Mouse (Mus musculus) A20 (cell line): Measurements from ENCODE around the gene Sgcd.

Source experiments
- DNase-seq: peaks from one replicate; pipeline ENCODE4 v3.0.0-alpha.2; 2011; ENCODE audit warnings: low read depth, low spot score

The Sgcd gene

DNA sequence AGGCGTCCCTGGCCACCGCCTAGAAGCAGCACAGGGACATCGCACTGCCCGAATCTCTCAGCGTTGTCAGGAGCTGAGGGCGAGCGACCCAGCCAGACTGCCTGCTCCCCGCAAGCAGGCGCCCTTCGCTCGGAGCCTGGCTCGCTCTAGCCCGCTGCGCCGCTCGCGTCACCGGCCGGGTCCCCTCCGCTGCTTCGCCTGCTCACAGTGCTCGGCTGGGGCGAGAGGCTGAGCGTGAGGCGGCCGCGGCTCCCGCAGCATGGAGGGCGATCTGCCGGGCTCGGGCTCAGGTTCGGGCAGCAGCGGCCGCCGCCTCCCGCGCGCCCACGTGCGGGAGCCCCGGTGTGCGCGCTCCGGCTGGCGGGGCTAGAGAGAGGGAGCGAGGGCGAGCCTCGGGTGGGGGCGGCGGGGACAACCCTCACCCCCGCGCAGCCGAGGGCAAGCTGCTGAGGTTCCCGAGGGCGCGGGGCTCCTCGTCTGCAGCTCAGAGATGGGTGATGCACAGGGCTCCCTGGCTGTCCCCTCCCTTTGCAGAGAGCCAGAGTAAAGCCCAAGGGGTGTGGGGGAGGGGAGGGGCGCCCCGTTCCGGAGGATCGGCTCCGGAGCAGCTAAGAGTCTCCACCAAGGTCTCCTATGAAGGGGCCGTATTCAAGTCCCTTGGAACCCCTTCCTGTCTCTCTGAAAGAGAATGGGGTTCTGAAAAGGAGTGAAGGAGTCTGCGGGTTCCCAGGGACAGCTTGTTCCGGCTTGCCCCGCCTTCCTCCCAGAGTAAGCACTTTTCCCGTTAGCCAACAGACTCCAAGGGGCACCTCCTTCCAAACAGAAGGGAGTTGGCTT, at the start of gene Sgcd:
TSS of gene Sgcd (minus strand) at position 273 of the 837 bp plus-strand sequence.
- DNase-seq: no peak

DNA sequence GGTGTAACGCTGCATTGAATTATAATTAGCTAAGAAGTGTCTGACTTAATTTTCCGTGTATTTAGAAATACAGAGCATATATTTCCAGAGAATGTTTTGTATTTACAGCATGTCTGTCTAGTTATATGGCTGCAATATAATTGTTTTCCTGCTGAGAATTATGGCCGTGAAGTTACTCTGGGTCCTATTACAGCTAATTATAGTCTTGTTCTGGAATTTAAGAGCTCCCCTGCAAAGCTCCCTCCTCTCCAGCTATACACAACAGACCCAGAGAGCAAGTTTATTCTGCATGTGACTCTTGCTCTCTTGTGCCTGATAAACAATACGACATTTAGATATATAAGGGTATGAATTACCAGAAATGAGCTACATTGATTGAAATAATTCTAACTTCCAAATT, 49.3 kb upstream of the Sgcd start:
- DNase-seq: no peak

DNA sequence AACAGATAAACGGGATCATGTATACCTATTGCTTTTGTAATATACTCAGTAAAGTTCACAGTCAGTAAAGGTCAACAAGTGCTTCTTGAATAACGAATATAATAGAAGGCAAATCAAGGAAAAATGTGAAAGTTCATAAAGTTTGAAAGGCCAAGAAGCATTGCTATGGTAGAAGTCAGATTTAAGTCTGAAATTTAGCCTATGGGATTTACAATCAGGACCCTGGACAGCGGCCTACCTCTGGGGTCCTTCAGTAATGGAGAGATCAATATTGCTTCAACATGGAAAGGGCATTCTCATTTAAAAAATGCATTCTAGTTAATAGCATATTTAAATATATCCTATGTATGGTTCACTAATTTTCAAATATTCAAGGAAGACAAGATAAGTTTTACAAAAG, 24.1 kb upstream of the Sgcd start:
- no peak for DNase-seq

DNA sequence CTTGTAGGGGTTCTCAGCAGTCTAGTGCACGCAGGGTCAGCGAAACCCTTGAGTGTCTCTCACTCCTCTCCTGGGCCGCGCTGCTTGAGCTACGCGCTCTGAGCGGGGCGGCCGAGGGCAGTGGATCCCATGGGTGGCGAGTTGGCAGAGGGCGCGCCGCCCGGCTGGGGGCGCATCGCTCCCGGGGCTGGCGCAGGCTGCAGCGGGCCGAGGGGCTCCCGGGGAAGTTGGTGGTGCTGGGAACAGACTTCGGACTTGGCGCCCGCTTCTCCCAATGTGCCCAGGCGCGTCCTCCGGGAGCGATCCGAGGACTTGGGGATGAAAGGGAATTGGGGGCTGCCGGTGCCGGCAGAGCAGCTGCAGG, 454 bp downstream of the Sgcd start:
- DNase-seq: no peak

DNA sequence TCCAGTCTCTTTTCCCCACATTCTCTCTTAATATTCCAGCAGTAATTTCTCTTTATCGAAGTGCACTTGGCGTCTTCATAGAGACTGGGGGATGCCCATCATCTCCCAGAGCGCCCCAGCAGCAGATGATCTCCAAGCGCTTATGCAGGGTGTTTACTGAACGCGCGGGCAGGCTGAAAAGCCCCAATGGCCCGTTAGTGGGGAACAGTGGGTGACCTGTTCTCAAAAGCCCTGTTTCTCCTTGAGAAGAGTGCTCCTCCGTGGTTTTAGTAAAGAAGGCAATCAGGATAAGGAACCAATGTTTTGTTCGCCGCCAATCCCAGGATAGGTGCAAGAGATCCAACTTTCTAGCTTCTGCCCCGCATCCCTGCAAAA, 889 bp downstream of the Sgcd start:
- DNase-seq: no peak

DNA sequence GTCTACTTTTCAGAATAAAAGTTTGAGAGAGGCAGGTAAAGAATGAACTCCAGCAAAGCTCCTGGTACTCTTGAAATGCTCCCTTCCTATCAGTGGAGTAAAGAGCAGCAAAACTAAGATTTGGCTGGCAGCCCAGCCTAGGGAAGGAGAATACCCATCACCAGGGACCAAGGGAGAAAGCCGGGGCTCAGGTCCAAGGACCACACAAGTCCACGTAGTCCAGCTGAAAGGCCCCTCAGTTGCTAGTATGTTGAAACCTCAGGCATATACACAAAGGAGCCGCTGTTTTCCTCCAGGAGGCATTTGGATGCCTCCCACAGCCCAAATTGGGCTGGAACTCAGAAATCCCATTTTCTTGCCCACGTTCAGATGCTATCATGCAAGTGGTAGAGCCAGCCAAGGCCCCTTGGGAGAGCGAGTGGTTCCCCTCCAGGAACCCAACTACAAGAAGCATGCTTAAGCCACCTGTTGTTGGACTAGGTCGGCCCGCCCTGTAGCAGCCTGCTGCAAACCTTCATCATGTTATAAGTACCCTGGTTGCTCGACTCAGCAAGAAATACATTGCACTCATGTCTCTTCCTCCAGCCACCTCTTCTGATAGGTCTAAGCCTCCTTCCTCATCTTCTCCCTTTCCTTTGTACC, 1.4 kb downstream of the Sgcd start:
- no peak for DNase-seq

DNA sequence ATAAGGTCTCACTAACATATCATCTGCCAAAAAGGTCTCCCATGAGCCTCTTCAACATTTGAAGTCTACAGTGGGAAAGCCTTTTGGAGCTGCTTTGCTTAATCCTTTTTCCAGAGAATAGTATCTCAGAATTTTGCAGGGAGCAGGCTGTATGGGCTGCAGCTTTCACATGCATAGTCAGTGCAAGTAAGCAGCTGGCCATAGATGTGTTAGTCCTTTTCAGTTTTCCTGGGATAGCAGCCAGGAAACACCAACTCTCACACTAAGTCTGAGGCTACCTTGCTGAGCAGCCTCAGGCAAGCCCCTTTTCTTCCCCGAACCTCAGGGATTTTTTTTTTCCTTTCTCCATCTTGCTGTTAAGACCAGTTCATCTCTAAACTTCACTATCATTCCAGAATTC, 6.6 kb downstream of the Sgcd start:
- no peak for DNase-seq

DNA sequence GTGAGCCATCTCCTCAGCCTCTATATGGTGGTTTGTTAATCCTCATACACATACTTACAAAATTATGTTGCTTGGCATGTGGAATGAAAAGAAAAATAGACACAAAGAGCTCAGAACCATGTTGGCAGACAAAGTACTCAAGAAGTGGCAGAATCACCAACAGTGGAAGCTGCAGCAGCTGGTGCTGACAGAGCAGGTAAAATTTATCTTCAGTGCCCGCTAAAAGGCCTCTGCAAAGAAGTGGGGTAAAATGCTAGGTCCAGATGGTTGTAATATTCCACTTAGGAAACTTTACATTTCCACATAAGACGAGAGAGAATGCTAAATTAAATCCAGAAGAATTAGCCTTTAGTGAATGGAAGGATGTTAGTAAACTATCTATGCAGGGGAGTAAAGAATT, 7.7 kb downstream of the Sgcd start:
- DNase-seq: no peak

DNA sequence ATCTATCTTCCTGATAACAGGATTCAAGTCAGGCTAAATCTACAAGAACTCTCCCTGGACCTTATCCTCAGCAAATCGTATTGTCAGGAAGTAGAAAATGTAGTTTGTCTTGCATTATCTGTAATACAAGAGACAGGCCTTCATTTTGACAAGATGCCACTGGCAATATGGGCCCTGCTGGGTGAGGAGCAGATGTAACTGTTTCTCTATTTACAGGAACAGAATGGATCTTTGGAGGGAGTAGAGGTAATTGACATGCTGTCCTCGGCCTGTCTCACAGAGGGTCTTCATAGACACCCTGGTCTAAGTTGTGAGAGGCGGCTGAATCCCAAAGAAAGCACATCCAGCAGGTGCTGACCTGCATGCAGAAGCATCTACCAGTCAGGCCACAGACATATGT, 35.5 kb downstream of the Sgcd start:
- DNase-seq: no peak

DNA sequence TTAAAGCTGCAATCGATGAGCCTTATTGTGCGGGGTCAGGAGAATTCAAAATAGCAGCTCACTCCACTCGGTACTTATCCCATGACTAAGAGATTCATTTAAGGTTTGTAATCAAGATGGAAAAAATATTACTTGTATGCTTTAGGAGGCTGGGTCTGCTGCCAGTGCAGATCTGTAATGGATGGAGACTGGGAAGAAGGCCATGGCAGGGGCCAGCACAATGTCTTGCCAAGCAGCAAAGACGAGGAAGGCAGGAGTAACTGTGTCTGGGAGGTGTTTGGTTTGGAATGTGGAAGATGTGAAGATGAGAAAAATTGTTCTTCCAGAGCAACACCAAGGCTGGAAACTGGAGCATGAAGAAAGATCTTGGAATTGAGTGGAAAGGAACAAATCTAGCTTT, 36.4 kb downstream of the Sgcd start:
- DNase-seq: no peak

DNA sequence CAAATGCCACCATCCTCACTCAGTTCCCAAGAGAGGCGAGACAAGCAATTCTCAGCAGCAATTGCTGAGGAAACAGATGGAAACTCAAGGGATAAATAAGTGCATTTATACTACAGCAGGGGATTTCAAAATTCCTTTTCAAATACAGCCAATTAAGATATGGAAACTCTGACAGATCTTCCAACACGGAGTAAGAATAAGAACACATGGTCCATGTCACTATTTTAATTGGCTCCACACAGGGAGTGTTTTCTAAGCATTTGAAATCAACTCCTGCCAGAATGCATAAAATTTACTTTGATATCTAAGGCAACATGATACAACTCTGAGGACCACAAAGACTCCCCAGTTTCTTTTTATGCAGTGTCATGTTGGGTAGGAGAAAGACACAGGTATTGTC, 49.0 kb downstream of the Sgcd start:
- no peak for DNase-seq

DNA sequence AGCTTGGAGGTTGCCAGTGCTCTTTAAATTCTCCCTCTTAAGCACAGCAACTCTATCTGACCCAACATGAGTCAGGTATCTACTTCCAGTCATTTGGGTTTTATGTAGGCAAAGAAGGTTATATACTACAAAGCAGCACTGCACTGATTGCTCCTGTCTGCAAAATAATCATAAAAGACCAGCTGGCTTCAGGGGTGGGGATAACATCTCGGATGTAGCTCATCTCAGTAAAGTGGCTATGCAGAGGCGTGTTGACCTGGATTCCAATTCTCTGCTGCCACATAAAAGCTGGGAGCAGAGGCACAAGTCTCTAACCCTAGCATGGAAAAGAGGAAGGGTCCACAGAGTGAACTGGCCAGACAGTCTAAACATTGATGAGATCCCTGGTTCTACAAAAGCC, 71.2 kb downstream of the Sgcd start:
- DNase-seq: no peak

DNA sequence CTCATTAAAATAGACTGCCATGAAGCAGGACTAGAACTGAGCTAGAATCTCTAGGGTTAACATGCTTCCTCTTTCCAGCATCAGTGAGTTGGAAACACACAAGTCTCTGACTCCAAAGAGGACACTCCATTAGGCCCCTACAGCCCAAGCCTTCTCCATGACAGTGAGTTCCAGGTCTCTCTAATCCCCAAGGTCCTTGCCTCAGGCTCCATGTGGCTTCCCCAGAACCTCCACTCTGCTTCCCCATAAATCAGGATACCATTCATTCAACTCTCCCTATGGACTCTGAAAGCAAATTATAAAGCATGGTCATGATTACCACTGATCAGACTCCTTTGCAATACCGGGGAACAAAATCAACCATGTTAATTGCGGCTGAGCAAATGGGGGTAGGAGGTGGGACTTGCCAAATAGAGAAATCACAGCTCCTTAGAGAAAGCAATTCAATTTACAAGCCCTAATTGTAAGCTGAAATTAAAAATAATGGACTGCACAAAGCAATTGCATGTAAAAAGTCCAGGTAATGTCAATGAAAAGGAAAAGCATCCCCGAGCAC, 97.1 kb downstream of the Sgcd start:
- DNase-seq: no peak

DNA sequence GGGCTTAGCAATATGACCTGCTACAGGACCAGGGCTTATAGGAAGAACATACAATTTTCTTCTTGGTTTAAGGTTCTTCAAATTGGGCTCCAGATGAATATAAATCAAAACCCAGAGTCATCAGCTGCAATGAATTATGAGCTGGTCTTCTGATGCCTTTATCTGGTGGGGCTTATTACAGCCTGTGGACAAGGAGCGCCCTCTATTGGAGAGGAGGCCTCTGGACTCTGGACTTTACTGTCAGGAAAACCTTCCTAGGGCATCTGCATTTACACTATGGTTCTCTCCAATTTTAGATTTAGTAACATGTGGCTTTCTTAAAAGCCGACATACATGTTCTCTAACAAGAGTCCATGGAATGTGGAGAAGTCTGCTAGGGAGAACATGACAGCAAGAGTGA, 98.5 kb downstream of the Sgcd start:
- DNase-seq: no peak

DNA sequence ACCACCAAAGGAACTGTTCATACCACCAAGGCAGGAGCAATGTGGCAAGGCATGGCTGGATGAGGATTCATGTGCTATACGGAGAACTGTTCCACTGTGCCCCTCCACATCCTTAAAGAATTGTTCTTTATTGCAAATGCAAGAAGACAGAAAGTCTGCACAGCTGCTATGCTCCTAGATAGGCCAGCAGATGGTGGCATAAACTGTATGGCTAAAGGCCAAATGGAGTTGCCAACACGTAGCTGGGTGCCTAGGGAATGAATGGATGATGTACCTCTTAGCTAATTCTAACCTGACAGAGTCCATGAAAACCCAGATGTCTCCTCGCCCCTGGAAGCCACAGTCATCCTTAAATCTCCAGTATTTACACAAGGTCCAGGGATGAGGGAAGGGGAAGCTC, 103.5 kb downstream of the Sgcd start:
- no peak for DNase-seq

DNA sequence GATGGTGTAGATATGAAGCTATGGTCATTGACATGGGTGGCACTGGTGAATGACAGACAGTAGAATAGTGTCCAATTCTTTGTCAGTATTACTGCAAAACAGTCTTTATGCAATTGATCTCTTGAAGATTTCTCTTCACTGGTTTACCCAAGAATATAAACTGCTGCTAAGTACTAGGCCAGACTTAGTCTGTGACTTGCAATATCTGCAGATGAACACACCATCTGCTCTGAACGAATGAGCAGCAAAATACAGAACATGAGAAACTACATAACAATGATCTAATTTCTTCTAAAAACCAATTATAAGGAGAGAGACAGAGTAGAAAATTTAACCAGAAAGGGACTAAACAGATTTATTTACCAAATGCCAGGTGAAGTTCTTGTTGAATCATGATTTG, 105.2 kb downstream of the Sgcd start:
- no peak for DNase-seq

DNA sequence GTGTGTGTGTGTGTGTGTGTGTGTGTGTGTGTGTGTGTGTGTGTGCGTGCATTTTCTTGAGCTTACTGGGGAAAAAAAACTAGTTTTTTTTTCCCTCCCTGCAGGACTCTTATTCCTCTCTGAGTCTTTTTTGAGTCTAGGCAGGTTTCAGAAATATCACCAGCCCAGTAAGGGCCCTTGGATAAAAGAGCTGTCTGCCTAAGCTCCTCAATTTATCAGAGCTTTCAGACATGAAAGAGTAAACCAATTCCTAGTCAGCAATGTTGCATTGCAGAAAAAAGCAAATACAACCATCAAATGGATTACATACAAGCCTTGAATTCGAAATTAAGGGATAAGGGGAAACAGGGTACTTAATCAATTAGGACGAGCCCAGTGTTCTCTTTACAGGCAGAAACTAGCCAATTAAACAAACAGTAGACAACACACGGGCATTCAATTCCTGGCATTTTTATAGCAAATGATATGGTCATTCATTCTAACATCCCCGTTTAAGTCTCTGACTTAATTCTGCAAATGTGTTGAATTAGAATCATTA, 112.1 kb downstream of the Sgcd start:
- DNase-seq: no peak

DNA sequence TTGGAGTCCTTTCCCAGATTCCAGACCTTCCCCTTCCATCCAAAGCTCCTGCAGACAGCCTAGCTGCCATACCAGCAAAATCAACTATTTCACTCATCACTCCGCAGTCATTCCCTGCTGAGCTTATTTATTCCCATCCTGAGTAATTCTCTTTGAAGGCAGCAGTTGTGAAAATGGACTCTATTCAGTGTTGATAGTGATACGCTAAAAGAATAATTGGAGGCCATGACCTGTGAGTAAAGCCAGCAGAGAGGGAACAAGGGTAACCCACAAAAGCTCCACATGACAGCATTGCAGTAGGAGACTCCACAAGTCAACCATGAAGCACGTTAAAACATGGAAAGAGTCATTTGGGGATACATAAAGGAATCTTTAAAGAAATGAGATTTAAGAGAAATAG, 142.9 kb downstream of the Sgcd start:
- DNase-seq: no peak

DNA sequence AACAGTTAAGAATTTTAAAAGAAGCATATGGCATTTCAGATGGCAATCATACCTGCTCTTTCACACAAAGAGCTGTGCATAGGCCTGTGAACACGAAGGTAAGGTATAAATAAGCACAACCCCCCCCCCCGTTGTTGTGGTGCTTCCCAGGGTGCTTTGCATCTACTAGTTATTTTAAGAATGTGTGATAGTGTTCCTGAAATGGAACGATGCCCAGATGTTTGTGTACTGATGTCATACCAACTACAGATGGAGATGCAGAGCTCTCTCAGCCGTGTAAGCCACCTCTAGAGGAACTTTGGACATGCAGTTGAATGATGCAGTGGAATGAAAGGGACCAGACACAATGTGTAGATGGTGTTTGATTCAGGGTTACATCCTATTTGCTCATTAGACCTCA, 155.5 kb downstream of the Sgcd start:
- no peak for DNase-seq

DNA sequence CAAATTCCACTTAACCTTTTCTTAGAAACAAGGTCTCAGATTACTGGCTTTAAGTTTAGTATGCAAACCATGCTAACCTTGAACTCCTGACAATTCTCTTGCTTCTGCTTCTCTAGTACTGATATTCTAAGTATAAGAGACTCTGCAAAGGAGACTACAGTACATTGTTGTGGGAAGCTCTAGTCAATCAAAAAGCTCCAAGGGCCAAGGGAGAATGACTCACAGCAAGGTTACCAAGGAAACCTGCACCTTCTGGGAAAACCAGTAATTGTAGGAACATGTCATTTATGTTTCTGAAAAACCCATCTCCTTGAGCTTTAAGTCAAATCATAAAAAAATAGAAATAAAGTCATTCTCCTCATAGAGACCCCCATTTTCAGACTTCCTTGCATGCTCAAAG, 178.5 kb downstream of the Sgcd start:
- no peak for DNase-seq

DNA sequence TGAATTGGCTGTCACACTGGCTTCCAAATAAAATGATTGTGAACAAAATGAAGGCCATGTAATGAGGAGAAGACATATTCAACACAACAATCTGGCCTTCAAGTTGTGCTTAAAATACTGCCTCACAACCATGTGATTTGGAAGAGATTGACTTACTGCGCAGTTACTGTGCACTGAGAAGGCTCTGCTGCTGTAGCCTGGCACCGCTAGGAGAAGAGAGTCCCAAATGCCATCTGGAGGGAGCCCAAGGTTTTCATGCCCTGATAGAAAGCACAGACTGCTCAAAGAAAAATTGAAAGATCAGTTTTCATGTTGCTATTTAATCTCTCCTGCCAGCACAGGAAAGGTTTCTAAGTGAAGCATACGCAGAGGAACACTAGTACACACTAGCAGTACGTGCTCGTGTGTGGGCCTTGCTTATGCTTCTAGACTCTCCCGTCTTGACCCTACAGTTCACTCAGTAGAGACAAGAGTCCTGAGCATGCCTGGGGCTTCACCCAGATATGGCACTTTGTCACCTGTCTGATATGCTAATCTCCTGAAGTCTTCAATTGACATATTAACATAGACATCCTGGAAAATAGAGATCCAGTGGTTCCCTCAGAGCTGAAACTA, 184.6 kb downstream of the Sgcd start:
- DNase-seq: no peak

DNA sequence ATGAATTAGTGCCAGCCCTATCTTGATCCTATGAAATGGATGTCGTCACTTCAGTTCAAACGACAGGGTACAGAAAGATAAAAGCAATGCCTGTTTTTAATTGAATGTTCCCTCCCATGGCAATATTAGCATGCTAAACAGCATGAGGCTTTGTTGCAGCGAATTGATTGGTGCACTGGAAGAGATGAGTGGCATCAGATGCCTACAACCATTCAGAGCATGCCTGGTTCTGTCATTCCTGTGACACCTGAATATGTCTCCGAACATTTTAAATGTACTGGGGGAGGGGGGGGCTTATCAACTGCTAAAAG, 210.9 kb downstream of the Sgcd start:
- DNase-seq: no peak
